Mouse (Mus musculus): ENCODE results near the gene Ccdc36. TPM values are rescaled to one million over a fixed set of nuclear protein-coding genes. Genes with fewer than 3 reads are reported as not detected.

Gene Ccdc36
- 0.05 TPM in 1 of 2 replicates, not detected in the other for polyA plus RNA-seq (2012; rRNA removed)

DNA sequence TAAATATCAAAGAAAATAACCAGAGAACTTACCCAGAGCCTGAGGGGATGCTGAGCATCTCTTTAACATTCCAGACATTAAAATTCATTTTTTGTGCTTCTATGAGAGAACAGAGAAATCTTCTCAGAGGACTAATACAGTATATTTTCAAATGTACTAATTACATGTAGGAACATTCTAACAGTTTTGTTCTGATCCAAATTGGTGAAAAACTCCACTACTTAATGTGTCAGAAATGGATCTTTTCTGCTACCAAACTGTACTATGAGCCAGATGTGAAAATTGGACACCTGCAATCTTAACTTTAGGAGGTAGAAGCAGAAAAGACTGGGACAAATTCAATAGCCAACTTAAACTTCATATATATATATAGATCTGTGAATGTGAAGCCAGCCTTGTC, at the start of gene Ccdc36:
TSS of gene Ccdc36 (minus strand) at position 101 of the 400 bp plus-strand sequence.
- H3K27ac ChIP-seq (ENCODE audit: insufficient read depth, low read length) = no peak within 1 kb of the TSS
- DNase-seq (ENCODE audit: low read depth in 1 of 2, low spot score in 2 of 2) = no peak
- no peaks in the 10 kb centered on the region for H3K36me3 ChIP-seq (ENCODE audit: control insufficient read depth, insufficient read depth, low read length)
- H3K4me1 ChIP-seq (ENCODE audit: control insufficient read depth, insufficient read depth, insufficient read length) = no peaks in the 10 kb centered on the region
- H3K4me3 ChIP-seq (ENCODE audit: extremely low read depth, insufficient read depth, insufficient read length) = no peak within 1 kb of the TSS
- TF ChIP-seq POLR2A (IDR thresholded peaks at IDR 0.05; ENCODE audit: low read depth, low read length) = no peak
- TF ChIP-seq CTCF (IDR thresholded peaks at IDR 0.05; ENCODE audit: extremely low read depth, insufficient read depth, insufficient read length, insufficient replicate concordance) = no peak
- no peaks in the 10 kb centered on the region for H3K27me3 ChIP-seq (ENCODE audit: control insufficient read depth, insufficient read depth, low read length)

DNA sequence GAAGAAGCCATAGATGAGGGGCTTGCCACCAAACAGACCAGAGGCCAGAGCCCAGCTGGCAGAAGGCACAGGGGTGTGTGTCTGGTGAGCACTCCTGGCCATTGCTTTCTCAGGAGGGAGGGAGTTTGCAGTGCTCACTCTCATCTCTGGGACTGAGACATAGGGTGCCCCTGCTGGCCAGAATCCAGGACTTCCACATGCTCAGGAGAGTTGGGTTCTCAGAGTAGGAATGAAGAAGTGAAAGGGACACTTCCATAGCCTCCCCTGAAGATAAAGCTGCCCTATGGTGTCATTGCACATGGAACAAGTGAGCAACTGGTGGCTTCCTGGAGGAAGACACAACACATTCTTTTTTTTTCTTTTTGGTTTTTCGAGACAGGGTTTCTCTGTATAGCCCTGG, 46.2 kb upstream of the Ccdc36 start:
- Histone ChIP-seq H3K36me3 (ENCODE audit: control insufficient read depth, insufficient read depth, low read length) (no peaks in the 10 kb centered on the region), H3K4me3 (ENCODE audit: extremely low read depth, insufficient read depth, insufficient read length) (no peak overlapping the region), H3K27ac (ENCODE audit: insufficient read depth, low read length) (no peak overlapping the region), H3K4me1 (ENCODE audit: control insufficient read depth, insufficient read depth, insufficient read length) (no peaks in the 10 kb centered on the region), H3K27me3 (ENCODE audit: control insufficient read depth, insufficient read depth, low read length) (no peaks in the 10 kb centered on the region)
- TF ChIP-seq CTCF (IDR thresholded peaks at IDR 0.05; ENCODE audit: extremely low read depth, insufficient read depth, insufficient read length, insufficient replicate concordance) (no peak), POLR2A (IDR thresholded peaks at IDR 0.05; ENCODE audit: low read depth, low read length) (no peak)
- no peak for DNase-seq (ENCODE audit: low read depth in 1 of 2, low spot score in 2 of 2)
- 27% methylated on average over 1 of the region's 1 CpGs for WGBS

DNA sequence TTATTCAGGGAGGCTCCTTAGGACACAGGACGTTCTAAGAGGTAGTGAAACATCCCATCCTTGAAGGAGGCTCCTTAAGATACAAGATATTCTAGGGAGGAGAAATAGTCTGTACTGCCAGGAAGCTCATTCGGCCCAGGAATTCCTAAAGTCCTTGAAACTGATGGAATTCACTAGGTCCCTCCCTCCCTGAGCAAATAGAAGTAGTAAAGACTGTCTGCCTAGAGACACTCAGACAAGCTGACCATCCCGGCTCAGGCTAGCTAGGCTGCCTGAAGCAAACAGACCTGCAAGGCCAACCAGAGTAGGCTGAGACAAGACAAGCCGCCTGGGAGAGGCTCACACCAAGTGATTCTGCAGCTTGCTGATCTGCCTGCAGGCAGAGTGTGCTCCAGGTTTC, 41.6 kb upstream of the Ccdc36 start:
- H3K4me3 ChIP-seq (ENCODE audit: extremely low read depth, insufficient read depth, insufficient read length) = no peak overlapping the region
- H3K4me1 ChIP-seq (ENCODE audit: control insufficient read depth, insufficient read depth, insufficient read length) = no peaks in the 10 kb centered on the region
- H3K27me3 ChIP-seq (ENCODE audit: control insufficient read depth, insufficient read depth, low read length) = no peaks in the 10 kb centered on the region
- 75% methylated on average over 4 of the region's 4 CpGs for WGBS
- 0 out of 2 replicates have a peak overlapping the region, but pooled peaks have one; percentile 32 for H3K27ac ChIP-seq (ENCODE audit: insufficient read depth, low read length)
- no peak for DNase-seq (ENCODE audit: low read depth in 1 of 2, low spot score in 2 of 2)
- H3K36me3 ChIP-seq (ENCODE audit: control insufficient read depth, insufficient read depth, low read length) = peaks cover 4% of the 10 kb centered on the region; the same call in 1 of the 2 replicates
- TF ChIP-seq POLR2A (IDR thresholded peaks at IDR 0.05; ENCODE audit: low read depth, low read length) = no peak
- TF ChIP-seq CTCF (IDR thresholded peaks at IDR 0.05; ENCODE audit: extremely low read depth, insufficient read depth, insufficient read length, insufficient replicate concordance) = no peak

DNA sequence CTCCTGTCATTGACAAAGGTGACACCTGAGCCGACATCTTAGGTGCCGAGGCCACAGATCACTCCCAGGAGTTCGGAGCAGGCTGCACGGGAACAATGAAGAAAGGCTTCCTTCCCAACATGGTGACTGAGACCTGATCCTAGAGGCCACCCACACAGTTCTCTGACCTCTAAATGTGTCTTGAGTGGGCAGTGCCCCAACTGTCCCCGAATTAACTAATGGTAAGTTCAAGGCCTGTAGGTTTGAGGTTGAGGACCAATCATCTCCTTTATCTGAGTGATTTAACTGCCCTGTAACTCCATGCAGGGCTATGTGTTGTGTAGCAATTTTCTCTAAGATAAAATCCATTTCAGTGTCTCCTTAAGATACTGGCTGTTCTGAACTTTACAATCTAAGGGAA, 41.1 kb upstream of the Ccdc36 start:
- Histone ChIP-seq H3K4me1 (ENCODE audit: control insufficient read depth, insufficient read depth, insufficient read length) (no peaks in the 10 kb centered on the region), H3K4me3 (ENCODE audit: extremely low read depth, insufficient read depth, insufficient read length) (no peak overlapping the region), H3K27me3 (ENCODE audit: control insufficient read depth, insufficient read depth, low read length) (no peaks in the 10 kb centered on the region), H3K27ac (ENCODE audit: insufficient read depth, low read length) (no peak overlapping the region), H3K36me3 (ENCODE audit: control insufficient read depth, insufficient read depth, low read length) (peaks cover 5% of the 10 kb centered on the region; the same call in 1 of the 2 replicates)
- no peak for TF ChIP-seq CTCF (IDR thresholded peaks at IDR 0.05; ENCODE audit: extremely low read depth, insufficient read depth, insufficient read length, insufficient replicate concordance)
- no peak for TF ChIP-seq POLR2A (IDR thresholded peaks at IDR 0.05; ENCODE audit: low read depth, low read length)
- 84% methylated on average over 5 of the region's 5 CpGs for WGBS
- no peak for DNase-seq (ENCODE audit: low read depth in 1 of 2, low spot score in 2 of 2)

DNA sequence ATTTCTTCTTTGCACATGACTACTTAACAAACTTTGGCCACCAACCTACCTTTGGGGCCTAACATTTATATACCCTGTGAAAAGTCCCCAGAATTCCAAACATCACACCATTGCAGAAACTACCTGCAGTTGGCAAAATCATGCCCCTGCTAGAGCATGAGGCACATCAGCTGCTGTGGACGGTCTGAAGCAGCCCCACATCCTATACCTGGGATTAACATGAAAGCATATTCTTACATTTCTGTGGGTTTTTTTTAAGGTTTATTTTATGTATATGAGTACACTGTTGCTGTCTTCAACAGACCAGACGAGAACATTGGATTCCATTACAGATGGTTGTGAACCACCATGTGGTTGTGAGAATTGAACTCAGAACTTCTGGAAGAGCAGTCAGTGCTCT, 37.9 kb upstream of the Ccdc36 start:
- 93% methylated on average over 2 of the region's 2 CpGs for WGBS
- Histone ChIP-seq H3K4me1 (ENCODE audit: control insufficient read depth, insufficient read depth, insufficient read length) (peaks cover 3% of the 10 kb centered on the region; the same call in 1 of the 2 replicates), H3K27ac (ENCODE audit: insufficient read depth, low read length) (no peak overlapping the region), H3K27me3 (ENCODE audit: control insufficient read depth, insufficient read depth, low read length) (no peaks in the 10 kb centered on the region), H3K4me3 (ENCODE audit: extremely low read depth, insufficient read depth, insufficient read length) (no peak overlapping the region), H3K36me3 (ENCODE audit: control insufficient read depth, insufficient read depth, low read length) (peaks cover 20% of the 10 kb centered on the region)
- DNase-seq (ENCODE audit: low read depth in 1 of 2, low spot score in 2 of 2) = no peak
- TF ChIP-seq CTCF (IDR thresholded peaks at IDR 0.05; ENCODE audit: extremely low read depth, insufficient read depth, insufficient read length, insufficient replicate concordance) (no peak), POLR2A (IDR thresholded peaks at IDR 0.05; ENCODE audit: low read depth, low read length) (no peak)

DNA sequence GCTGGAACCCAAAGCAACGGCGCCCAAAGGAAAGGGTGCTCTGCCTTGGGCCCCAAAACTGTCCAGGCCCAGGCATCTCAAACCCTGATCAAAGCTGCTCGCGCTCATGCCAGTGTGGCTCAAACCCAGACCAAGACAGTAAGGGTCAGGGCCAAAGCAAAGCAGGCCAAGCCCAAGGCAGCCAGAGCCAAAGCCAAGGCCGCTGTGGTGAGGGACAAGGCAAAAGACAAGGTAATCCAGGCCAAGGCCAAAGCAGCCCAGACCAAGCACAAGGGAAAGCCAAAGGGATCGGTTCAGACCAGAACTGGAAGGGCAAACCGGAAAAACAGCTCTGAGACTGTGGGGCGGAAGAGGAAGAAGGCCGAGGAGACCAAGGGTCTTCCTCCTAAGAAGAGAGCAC, 35.4 kb upstream of the Ccdc36 start:
- Histone ChIP-seq H3K4me1 (ENCODE audit: control insufficient read depth, insufficient read depth, insufficient read length) (peaks cover 7% of the 10 kb centered on the region; the same call in 1 of the 2 replicates), H3K4me3 (ENCODE audit: extremely low read depth, insufficient read depth, insufficient read length) (no peak overlapping the region), H3K27ac (ENCODE audit: insufficient read depth, low read length) (no peak overlapping the region), H3K27me3 (ENCODE audit: control insufficient read depth, insufficient read depth, low read length) (no peaks in the 10 kb centered on the region), H3K36me3 (ENCODE audit: control insufficient read depth, insufficient read depth, low read length) (peaks cover 20% of the 10 kb centered on the region)
- TF ChIP-seq CTCF (IDR thresholded peaks at IDR 0.05; ENCODE audit: extremely low read depth, insufficient read depth, insufficient read length, insufficient replicate concordance) = no peak
- TF ChIP-seq POLR2A (IDR thresholded peaks at IDR 0.05; ENCODE audit: low read depth, low read length) = no peak
- DNase-seq (ENCODE audit: low read depth in 1 of 2, low spot score in 2 of 2) = no peak
- 96% methylated on average over 9 of the region's 9 CpGs for WGBS

DNA sequence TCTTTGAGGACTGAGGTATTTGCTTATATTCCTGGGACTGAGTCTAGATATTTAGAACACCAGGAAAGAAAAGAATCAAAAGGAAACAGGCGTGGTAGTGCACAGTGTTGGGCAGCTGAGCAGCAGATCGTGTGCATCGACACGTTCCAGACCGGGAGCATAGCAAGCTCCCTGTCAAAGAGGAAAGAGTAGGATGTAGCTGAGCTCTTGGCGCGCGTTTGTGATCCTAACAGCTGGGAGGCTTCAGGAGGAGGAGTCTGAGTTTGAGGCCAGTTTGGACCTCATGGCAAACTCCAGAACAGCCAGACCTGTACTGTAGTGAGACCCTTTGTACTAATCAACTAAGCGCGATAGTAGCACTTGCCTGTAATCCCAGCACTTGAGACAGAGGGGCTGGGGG, 33.9 kb upstream of the Ccdc36 start:
- TF ChIP-seq POLR2A (IDR thresholded peaks at IDR 0.05; ENCODE audit: low read depth, low read length) = no peak
- TF ChIP-seq CTCF (IDR thresholded peaks at IDR 0.05; ENCODE audit: extremely low read depth, insufficient read depth, insufficient read length, insufficient replicate concordance) = no peak
- Histone ChIP-seq H3K4me1 (ENCODE audit: control insufficient read depth, insufficient read depth, insufficient read length) (peaks cover 7% of the 10 kb centered on the region; the same call in 1 of the 2 replicates), H3K36me3 (ENCODE audit: control insufficient read depth, insufficient read depth, low read length) (peaks cover 20% of the 10 kb centered on the region), H3K27ac (ENCODE audit: insufficient read depth, low read length) (no peak overlapping the region), H3K4me3 (ENCODE audit: extremely low read depth, insufficient read depth, insufficient read length) (no peak overlapping the region), H3K27me3 (ENCODE audit: control insufficient read depth, insufficient read depth, low read length) (no peaks in the 10 kb centered on the region)
- DNase-seq (ENCODE audit: low read depth in 1 of 2, low spot score in 2 of 2) = no peak
- 92% methylated on average over 10 of the region's 10 CpGs for WGBS
